Mouse (Mus musculus) bone marrow, adult 2 months (tissue): ENCODE measurements at regions not wholly inside any gene's neighbourhood (a gene's known extent, or its start where the extent isn't known, plus 50 kb on each side); places are given as distances from the start of the nearest gene placed in this dataset.

Source experiments
- H3K27ac ChIP-seq: fragments of 200-500 bp; 2 replicates; pipeline ENCODE4 v1.5.1; 2012; ENCODE audit warnings: low read depth, mild to moderate bottlenecking, control low read depth, inconsistent platforms, low read length; ENCODE audit not compliant: control insufficient read depth, poor library complexity, insufficient read depth
- H3K4me1 ChIP-seq: fragments of 200-500 bp; 2 replicates; pipeline ENCODE4 v1.6.1; 2011; ENCODE audit warnings: low read length; ENCODE audit not compliant: control insufficient read depth, insufficient read depth
- H3K4me3 ChIP-seq: fragments of 200-500 bp; replicated peaks from 2 replicates; pipeline ENCODE3; 2011; ENCODE audit warnings: mild to moderate bottlenecking, low read depth, low read length, control low read depth; ENCODE audit not compliant: control insufficient read depth
- CTCF ChIP-seq: fragments of 200-500 bp; IDR thresholded peaks from 2 replicates; pipeline ENCODE4 v1.5.1; 2011; ENCODE audit warnings: low read length, control low read depth; ENCODE audit not compliant: control insufficient read depth, insufficient read depth
- POLR2A ChIP-seq: fragments of 200-500 bp; IDR thresholded peaks from 2 replicates; pipeline ENCODE4 v1.6.1; 2011; ENCODE audit warnings: low read depth, mild to moderate bottlenecking, control low read depth, low read length, borderline replicate concordance; ENCODE audit not compliant: control insufficient read depth
- WGBS: fragments of 180-500 bp; shearing (Covaris S2); methylation state at CpG from one replicate; pipeline ENCODE4 v1.1.7; 2018; 5-methylcytosine and 5-hydroxymethylcytosine counted together

DNA sequence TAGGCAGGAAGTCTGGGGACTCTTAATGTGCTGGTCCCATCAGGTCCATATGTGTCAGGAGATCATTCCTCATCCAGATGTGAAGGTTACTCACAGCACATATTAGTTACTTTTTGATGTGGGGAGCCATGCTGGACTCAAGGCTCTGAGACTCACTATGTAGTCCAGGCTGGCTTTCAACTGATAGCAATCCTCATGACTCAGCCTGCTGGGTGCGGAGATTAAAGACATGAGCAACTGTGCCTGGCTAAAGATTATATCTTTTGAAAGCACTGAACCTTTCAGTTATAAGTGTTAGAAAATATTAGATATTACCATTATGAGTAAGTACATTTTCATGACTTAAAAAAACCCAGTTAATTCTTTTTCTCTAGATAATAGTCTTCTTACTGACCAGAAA, 155.6 kb upstream of the Itga4 start:
- Histone ChIP-seq H3K27ac (no peak overlapping the region), H3K4me3 (no peak overlapping the region), H3K4me1 (no peaks in the 10 kb centered on the region; the same call in 1 of the 2 replicates)
- WGBS = 64% methylated on average over 1 of the region's 1 CpGs
- TF ChIP-seq POLR2A = no peak
- no peak for TF ChIP-seq CTCF

DNA sequence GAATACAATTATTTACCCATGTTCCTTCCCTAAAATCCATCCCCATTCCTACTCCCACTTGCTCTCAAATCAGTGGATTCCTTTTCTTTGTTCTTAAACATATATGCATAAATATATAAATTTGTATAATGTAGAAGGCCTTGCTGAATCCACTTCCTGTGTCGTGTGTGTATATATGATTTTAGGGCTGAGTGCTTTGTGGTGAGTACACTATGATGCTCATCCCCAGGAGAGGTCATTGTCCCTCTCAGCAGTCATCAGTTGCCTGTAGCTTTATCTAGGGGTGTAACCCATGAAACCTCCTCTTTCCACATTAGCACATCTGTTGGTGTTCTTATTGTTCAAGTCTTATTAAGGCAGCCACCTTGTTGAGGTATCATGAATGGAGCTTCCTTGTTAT, 143.6 kb upstream of the Itga4 start:
- WGBS = 83% methylated on average over 1 of the region's 1 CpGs

DNA sequence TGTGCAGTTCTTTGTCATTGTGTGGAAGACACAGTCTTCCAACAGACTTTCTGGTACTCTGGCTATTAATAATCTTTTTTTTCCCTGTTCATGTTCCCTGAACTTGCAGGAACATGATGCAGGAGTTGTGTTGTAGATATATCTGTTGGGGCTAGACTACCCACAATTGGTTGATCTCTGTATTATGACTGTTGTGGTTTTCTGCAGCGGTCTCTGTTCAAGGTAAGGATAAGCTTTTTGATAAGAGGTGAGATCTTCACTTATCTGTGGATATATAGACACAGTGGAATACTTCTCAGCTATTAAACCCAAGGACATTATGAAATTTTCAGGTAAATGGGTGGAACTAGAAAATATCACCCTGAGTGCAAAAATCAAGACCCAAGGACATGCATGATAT, 143.2 kb upstream of the Itga4 start:
- Histone ChIP-seq H3K27ac (no peak overlapping the region), H3K4me1 (peaks cover 6% of the 10 kb centered on the region), H3K4me3 (no peak overlapping the region)
- TF ChIP-seq POLR2A (no peak), CTCF (no peak)
- 47% methylated on average over 1 of the region's 1 CpGs for WGBS

More for the DNA sequence above, 143.6 kb upstream of the Itga4 start:
- peaks cover 6% of the 10 kb centered on the region for H3K4me1 ChIP-seq
- no peak overlapping the region for H3K4me3 ChIP-seq
- no peak overlapping the region for H3K27ac ChIP-seq
- TF ChIP-seq POLR2A (no peak), CTCF (no peak)

DNA sequence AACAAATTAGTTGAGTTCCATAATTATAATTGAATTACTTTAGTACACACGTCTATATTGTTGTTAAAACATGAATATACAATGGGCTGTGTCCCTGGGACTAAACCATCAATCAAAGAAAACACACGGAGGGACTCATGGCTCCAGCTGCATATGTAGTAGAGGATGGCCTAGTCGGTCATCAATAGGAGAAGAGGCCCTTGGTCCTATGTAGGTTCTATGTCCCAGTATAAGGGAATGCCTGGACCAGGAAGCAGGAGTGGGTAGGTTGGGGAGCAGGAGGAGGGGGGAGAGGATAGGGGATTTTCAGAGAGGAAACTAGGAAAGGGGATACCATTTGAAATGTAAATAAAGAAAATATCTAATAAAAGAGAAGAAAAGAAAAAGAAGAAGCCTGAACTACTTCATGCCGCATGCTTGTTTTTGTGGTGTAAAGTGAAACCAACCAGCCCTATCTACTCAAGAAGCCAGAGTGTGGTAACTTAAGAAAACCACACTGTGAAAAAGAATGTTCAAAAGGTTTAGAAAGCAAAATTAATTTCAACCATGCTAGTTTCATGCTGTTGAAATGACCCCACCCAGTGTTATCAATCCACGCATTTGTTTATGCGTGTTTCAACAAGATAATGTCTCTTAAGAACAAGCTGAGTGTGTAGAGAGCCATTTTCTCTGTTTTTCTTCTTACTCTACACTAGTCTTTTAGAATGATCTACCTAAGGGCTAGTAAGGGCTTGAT, 134.4 kb upstream of the Itga4 start:
- Histone ChIP-seq H3K4me1 (peaks cover 1% of the 10 kb centered on the region; the same call in 1 of the 2 replicates), H3K27ac (no peak overlapping the region), H3K4me3 (no peak overlapping the region)
- TF ChIP-seq POLR2A (no peak), CTCF (no peak)
- WGBS = 42% methylated on average over 6 of the region's 6 CpGs

DNA sequence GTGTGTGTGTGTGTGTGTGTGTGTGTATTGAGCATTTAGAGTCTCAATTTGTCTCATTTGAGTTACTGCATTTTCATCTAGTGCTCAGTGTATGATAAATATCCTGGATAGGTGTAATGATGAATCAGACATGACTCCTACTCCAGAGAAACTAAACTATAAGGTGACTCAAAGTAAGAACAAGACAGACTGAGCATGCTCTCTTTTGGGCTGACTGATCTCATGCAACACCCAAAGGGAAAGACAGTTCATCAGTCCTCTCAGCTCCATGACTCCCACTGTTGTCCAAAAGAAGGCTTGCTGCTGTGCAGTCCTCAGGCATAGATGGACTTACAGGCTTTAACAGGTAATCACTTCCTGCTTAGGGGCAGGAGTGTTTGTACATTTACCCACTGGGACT, 132.7 kb upstream of the Itga4 start:
- no peak for TF ChIP-seq POLR2A
- no peak for TF ChIP-seq CTCF
- H3K4me3 ChIP-seq = no peak overlapping the region
- H3K4me1 ChIP-seq = peaks cover 1% of the 10 kb centered on the region; the same call in 1 of the 2 replicates
- H3K27ac ChIP-seq = no peak overlapping the region

DNA sequence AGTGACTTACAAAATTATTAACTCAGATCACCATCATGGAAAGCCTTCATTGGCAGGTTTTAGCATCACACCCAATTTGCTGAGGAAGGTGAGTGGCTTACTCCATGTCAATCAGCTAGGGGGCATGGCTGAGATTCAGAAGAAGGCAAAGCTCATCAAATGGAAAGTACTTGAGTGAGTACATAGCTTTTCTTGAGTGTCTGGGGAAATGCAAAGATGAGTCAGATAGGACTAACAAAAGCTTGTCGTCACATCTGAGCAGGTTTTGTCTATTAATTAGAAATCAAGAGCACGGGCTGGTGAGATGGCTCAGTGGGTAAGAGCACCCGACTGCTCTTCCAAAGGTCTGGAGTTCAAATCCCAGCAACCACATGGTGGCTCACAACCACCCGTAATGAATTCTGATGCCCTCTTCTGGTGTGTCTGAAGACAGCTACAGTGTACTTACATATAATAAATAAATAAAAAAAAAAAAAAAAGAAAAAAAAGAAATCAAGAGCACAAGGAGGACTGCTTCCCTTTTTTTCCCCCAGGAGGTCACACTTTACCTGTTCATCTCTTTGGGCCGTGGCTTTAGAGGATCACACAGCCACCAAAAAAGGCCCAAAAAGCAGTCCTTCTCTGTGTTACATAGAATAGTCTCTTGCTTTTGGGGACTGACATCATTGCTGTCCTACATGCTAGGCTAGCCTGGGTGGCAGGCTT, 130.8 kb upstream of the Itga4 start:
- TF ChIP-seq CTCF (no peak), POLR2A (no peak)
- WGBS = 76% methylated on average over 5 of the region's 5 CpGs
- H3K4me3 ChIP-seq = no peak overlapping the region
- peaks cover 1% of the 10 kb centered on the region; the same call in 1 of the 2 replicates for H3K4me1 ChIP-seq
- no peak overlapping the region for H3K27ac ChIP-seq

DNA sequence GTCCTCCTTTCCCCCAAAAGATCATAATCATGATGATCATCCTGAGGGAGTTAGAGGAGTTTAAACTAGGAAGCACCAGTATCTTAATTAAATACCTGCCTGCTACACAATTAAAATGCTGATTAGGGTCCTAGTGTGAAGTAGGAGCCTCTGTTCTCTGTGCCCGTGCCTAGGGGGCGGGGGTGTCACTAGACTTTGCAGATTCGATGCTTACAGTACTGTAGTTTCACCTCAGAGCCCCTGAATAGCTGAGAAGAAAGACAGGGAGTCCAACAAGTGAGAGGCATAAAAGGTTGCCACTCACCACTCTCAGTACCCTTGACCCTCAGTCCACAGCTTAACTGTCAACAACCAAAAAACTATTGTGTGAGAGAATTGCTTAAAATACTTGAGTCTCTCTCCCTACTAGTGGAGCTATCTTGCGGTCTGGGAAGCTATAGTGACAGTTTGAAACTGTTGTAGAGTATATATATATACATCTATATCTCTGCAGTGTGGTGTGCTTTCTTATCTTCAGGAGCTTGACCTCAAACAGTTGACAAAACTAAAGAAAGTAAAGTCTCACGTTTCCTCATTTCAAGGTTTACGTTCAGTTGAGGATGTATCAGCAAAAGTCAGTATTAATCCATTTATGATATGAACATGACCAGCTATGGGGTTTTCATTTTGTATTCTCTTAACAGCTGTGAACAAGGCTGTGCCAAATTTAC, 128.9 kb upstream of the Itga4 start:
- 0 out of 2 replicates have a peak overlapping the region, but pooled peaks have one; percentile 48 for H3K27ac ChIP-seq
- H3K4me3 ChIP-seq = no peak overlapping the region
- 26% methylated on average over 6 of the region's 6 CpGs for WGBS
- peaks cover 1% of the 10 kb centered on the region; the same call in 1 of the 2 replicates for H3K4me1 ChIP-seq
- TF ChIP-seq POLR2A (no peak), CTCF (no peak)

DNA sequence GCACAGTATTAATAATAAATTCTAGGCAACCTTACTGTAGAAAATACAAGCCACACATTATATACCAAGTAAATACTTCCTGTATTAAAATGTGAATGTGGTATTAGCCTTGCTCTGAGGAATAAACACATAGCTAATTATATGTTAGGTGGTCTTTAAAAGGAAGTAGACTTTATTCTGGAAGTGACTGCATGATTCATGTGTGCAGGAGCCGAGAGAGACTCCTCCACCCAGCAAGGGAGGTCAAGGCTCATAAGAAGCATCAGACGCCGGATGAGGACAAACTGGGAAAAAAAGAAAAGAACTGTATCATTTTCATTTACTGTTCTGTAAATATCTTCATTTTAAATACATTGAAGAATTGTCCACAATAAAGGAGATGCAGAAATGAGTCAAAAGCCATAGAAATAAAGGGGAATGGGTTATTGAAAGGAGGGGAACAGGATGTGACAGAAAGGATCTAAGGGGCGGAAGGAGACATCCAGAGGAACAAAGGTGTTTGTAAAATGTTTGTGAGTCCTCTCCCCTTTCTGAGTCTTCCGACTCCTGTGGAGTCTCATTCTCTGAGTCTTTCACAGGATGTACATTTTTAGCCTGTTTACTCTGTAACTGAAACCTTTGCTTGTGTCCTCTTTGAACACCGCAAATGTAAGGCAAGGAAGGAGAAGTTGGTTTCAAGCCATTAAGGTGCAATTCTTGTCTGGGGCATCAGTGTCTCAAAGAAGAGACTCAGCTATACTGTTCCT, 128.1 kb upstream of the Itga4 start:
- Histone ChIP-seq H3K27ac (no peak overlapping the region), H3K4me3 (no peak overlapping the region), H3K4me1 (peaks cover 2% of the 10 kb centered on the region; the same call in 1 of the 2 replicates)
- no peak for TF ChIP-seq POLR2A
- TF ChIP-seq CTCF = no peak
- 38% methylated on average over 6 of the region's 6 CpGs for WGBS
